Mouse (Mus musculus) midbrain, embryonic 10.5 days (tissue): ENCODE measurements around the gene Ppm1k. TPM values are rescaled to one million over a fixed set of nuclear protein-coding genes. Genes with fewer than 3 reads are reported as not detected.
"Not testable (repeated sequence)": the region's sequence is repeated elsewhere in the genome, so short reads cannot be mapped to it uniquely, and the experiment has no call there.

Experiments used
- DNase-seq: peaks from one replicate; pipeline ENCODE4 v3.0.0-alpha.2; 2017; ENCODE audit warnings: low spot score
- H3K27ac ChIP-seq: fragments of 300-500 bp; sonication (generic); replicated peaks from 2 replicates; pipeline ENCODE4 v1.5.1; 2016; ENCODE audit warnings: mild to moderate bottlenecking
- H3K27me3 ChIP-seq: fragments of 300-500 bp; sonication (generic); 2 replicates; pipeline ENCODE4 v1.6.1; 2016; ENCODE audit warnings: low read depth, mild to moderate bottlenecking; ENCODE audit not compliant: poor library complexity, severe bottlenecking
- H3K36me3 ChIP-seq: fragments of 300-500 bp; sonication (generic); 2 replicates; pipeline ENCODE4 v1.6.1; 2016; ENCODE audit warnings: mild to moderate bottlenecking, moderate library complexity
- H3K4me1 ChIP-seq: fragments of 300-500 bp; sonication (generic); 2 replicates; pipeline ENCODE4 v1.6.1; 2016
- H3K4me3 ChIP-seq: fragments of 300-500 bp; sonication (generic); 2 replicates; pipeline ENCODE4 v1.5.1; 2016; ENCODE audit warnings: mild to moderate bottlenecking, moderate library complexity
- H3K9me3 ChIP-seq: fragments of 300-500 bp; sonication (generic); replicated peaks from 2 replicates; pipeline ENCODE4 v1.6.1; 2016; ENCODE audit warnings: mild to moderate bottlenecking
- WGBS: fragments of 180-500 bp; shearing (Covaris S2); methylation state at CpG from one replicate; pipeline ENCODE4 v1.1.7; 2016; 5-methylcytosine and 5-hydroxymethylcytosine counted together
- polyA plus RNA-seq: library from polyadenylated mRNA; unstranded; fragments of >200 nt; fragmentation: Nextera tagmentation; extraction: Ambion mirVana; gene quantifications from 2 replicates; pipeline ENCODE4 v1.2.1, GENCODE M21; 2016

Ppm1k gene
- polyA plus RNA-seq, 1 experiment from 2014 or later: 3.5 TPM

DNA sequence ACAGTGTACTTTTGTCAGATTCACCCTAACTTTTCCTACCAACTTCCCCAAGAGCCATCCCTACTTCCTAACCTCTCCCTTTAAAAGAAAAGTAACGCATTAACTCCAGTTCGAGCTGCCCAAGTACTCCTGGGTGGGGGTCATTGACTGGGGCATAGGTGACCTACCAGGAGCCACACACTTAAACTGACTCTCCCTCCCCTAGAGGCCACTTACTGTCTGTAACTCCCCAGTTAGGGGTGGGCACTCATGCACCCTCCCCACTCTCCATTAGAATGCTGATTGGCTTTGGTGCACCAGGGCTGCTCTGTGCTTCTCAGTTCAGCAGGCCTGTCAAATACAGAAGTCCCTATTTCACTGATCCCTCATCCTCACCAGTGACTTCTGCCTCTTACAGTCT is 8.3 kb downstream of the Ppm1k start:
- H3K27ac ChIP-seq: no peak overlapping the region
- 79% methylated on average over 2 of the region's 2 CpGs for WGBS
- H3K4me3 ChIP-seq: no peak overlapping the region
- no peak for DNase-seq
- H3K27me3 ChIP-seq: no peaks in the 10 kb centered on the region
- H3K4me1 ChIP-seq: no peaks in the 10 kb centered on the region
- H3K9me3 ChIP-seq: no peaks in the 10 kb centered on the region
- no peaks in the 10 kb centered on the region for H3K36me3 ChIP-seq

GRCm38 (mm10) chr6:57524742-57525141 is 10.5 kb downstream of the Ppm1k start:
- no peaks in the 10 kb centered on the region for H3K27me3 ChIP-seq
- H3K36me3 ChIP-seq: no peaks in the 10 kb centered on the region
- H3K4me3 ChIP-seq: no peak overlapping the region
- no peaks in the 10 kb centered on the region for H3K4me1 ChIP-seq
- no peaks in the 10 kb centered on the region for H3K9me3 ChIP-seq
- WGBS: 91% methylated on average over 10 of the region's 10 CpGs
- H3K27ac ChIP-seq: no peak overlapping the region
- DNase-seq: no peak

- no peaks in the 10 kb centered on the region for H3K27me3 ChIP-seq
- H3K27ac ChIP-seq: no peak overlapping the region
- no peak overlapping the region for H3K4me3 ChIP-seq
- DNase-seq: no peak
- WGBS: 90% methylated on average over 10 of the region's 10 CpGs
- H3K9me3 ChIP-seq: no peaks in the 10 kb centered on the region
- no peaks in the 10 kb centered on the region for H3K4me1 ChIP-seq
- H3K36me3 ChIP-seq: no peaks in the 10 kb centered on the region
Observed at GRCm38 (mm10) chr6:57520749-57521652, 14.3 kb downstream of the Ppm1k start.

- Histone ChIP-seq H3K4me1 (no peaks in the 10 kb centered on the region), H3K9me3 (no peaks in the 10 kb centered on the region), H3K27ac (no peak overlapping the region), H3K36me3 (peaks cover 20% of the 10 kb centered on the region), H3K4me3 (no peak overlapping the region), H3K27me3 (no peaks in the 10 kb centered on the region)
- DNase-seq: no peak
- WGBS: 84% methylated on average over 4 of the region's 4 CpGs
Observed at GRCm38 (mm10) chr6:57514035-57514374, 21.3 kb downstream of the Ppm1k start.

DNA sequence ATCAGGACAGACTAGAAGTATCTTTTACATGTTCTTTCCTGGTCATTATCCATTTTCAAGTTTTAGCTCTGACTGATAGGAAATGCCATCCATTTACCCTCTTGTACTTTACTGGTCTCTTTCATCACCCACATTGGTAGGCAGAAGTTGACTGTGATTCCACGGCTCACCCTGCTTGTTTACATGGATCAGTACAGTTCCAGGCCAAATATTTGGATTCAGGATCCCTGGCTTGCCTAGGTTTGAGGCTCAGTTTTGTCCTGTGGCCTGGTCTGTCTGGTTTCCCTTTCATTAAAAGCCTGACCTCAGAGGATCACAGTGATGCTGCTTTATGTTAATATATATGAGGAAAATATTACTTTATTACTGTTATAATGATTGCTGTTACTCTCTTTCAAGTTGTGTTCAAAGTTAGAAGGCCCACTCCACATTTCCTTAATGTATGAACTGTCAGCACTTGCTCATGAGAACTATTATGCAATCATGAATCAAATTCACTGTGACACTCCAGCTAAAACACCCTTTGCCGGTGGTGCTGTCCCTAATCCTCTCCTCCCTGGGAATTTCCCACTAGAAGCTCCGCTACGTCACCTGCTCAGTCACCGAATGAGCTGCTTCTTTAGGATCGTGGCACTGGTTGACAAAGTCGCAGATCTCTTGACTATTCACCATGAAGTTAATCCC is 21.8 kb downstream of the Ppm1k start:
- Histone ChIP-seq H3K9me3 (no peaks in the 10 kb centered on the region), H3K4me1 (no peaks in the 10 kb centered on the region), H3K27me3 (no peaks in the 10 kb centered on the region), H3K27ac (no peak overlapping the region), H3K36me3 (peaks cover 20% of the 10 kb centered on the region), H3K4me3 (no peak overlapping the region)
- WGBS: 72% methylated on average over 7 of the region's 7 CpGs
- DNase-seq: no peak

DNA sequence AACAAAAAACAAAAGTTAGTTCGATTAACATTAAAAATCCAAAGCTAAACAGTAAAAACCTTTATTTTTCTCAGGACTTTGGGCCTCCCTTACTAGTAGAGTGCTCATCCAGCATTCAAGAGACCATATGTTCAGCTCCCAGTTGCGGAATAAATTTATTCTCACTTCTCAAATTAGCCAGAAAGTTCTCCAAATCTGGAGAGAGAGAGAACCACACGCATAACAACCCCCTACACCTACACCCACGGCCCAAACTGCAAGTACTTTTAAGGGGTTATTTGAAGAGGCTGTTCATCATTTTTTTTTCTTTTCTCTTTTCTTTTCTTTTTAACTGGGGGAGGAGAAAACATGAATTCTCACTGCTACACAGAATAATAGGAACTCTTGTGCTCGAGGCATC is 23.4 kb downstream of the Ppm1k start:
- Histone ChIP-seq H3K9me3 (no peaks in the 10 kb centered on the region), H3K36me3 (peaks cover 20% of the 10 kb centered on the region), H3K27ac (no peak overlapping the region), H3K27me3 (no peaks in the 10 kb centered on the region), H3K4me3 (no peak overlapping the region), H3K4me1 (no peaks in the 10 kb centered on the region)
- DNase-seq: no peak
- 91% methylated on average over 5 of the region's 5 CpGs for WGBS

GRCm38 (mm10) chr6:57503662-57504379 is 31.4 kb downstream of the Ppm1k start:
- DNase-seq: no peak
- WGBS: 20% methylated on average over 2 of the region's 3 CpGs
- no peaks in the 10 kb centered on the region for H3K4me1 ChIP-seq

GRCm38 (mm10) chr6:57499209-57499608 is 36.1 kb downstream of the Ppm1k start:
- H3K4me3 ChIP-seq: no peak overlapping the region
- no peaks in the 10 kb centered on the region for H3K4me1 ChIP-seq
- 87% methylated on average over 2 of the region's 2 CpGs for WGBS
- H3K27me3 ChIP-seq: no peaks in the 10 kb centered on the region
- DNase-seq: no peak
- no peak overlapping the region for H3K27ac ChIP-seq
- H3K36me3 ChIP-seq: no peaks in the 10 kb centered on the region
- no peaks in the 10 kb centered on the region for H3K9me3 ChIP-seq

More at GRCm38 (mm10) chr6:57503662-57504379, 31.4 kb downstream of the Ppm1k start:
- no peaks in the 10 kb centered on the region for H3K9me3 ChIP-seq
- no peak overlapping the region for H3K4me3 ChIP-seq
- no peak overlapping the region for H3K27ac ChIP-seq
- no peaks in the 10 kb centered on the region for H3K36me3 ChIP-seq
- no peaks in the 10 kb centered on the region for H3K27me3 ChIP-seq

DNA sequence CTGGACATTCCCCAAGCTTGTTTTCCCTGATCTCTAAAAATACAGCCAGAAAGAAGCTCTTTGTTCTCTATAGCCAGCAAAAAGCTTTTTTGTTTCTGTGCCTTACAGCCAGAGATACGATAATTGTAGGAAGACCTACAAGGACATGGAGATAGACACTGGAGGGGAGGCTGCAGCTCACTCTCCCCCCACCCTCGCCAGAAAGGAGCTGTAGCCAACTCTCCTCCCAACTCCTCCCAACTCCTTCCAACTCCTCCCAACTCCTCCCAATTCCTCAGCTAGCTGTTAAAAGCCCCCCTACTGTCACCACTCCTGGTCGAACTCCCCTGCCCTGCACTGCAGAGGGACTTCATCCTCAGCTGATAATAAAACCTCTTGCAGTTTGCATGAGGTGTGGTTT is 67.1 kb downstream of the Ppm1k start:
- not testable (repeated sequence) for DNase-seq, H3K9me3 ChIP-seq, H3K36me3 ChIP-seq, H3K4me3 ChIP-seq, H3K4me1 ChIP-seq, H3K27me3 ChIP-seq, H3K27ac ChIP-seq
- WGBS: 22% methylated on average over 3 of the region's 3 CpGs

Other genes starting within 250 kb of the Ppm1k start
- gene Vmn1r16, start 206.0 kb downstream of the Ppm1k start, polyA plus RNA-seq: not detected in 2 replicates
- not detected in 2 replicates for gene Vmn1r17, start 171.7 kb downstream of the Ppm1k start, polyA plus RNA-seq
- not detected in 2 replicates for gene Vmn1r18, start 139.7 kb downstream of the Ppm1k start, polyA plus RNA-seq
- not detected in 2 replicates for gene Vmn1r19, start 131.7 kb downstream of the Ppm1k start, polyA plus RNA-seq
- not detected in 2 replicates for gene Vmn1r20, start 106.5 kb downstream of the Ppm1k start, polyA plus RNA-seq
- 2.4 and 3.2 TPM in 2 replicates for gene Herc6, start 45.5 kb upstream of the Ppm1k start, polyA plus RNA-seq
- gene Pyurf, start 156.6 kb upstream of the Ppm1k start, polyA plus RNA-seq: 17.7 and 18.8 TPM in 2 replicates
- gene Lancl2, start 167.1 kb upstream of the Ppm1k start, polyA plus RNA-seq: 39.3 and 45.7 TPM in 2 replicates